Comparison of ENCODE assay signal across 8 mouse cellular contexts in the genomic region with DNA sequence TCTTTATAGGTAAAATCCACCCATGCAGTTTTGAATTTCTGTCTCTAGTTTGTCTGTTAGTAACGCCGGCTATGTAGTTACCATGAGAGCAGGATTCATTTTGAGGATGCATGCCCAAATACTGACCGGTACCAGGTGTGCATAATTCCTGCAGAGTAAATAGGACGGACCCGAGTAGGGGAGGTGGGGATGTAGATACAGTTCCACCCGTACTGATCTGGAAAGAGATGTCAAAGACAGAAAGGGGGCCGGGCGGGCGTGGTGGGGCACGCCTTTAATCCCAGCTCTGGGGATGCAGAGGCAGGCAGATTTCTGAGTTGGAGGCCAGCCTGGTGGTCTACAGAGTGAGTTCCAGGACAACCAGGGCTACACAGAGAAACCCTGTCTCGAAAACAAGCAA. TPM values are rescaled to one million over a fixed set of nuclear protein-coding genes. Genes with fewer than 3 reads are reported as not detected.
DNase-seq lines count a peak whose midpoint lies in the region; ATAC-seq lines count a peak whose summit lies in the region.

No protein-coding gene starts in this region.

- H3K4me1 ChIP-seq in lung, embryonic 15.5 days, result peaks cover 15% of the 10 kb centered on the region; the same call in 1 of the 2 replicates
- peaks cover 17% of the 10 kb centered on the region for H3K4me1 ChIP-seq in embryonic facial prominence, embryonic 13.5 days
- peaks cover 21% of the 10 kb centered on the region; the same call in 1 of the 2 replicates for H3K4me1 ChIP-seq in limb, embryonic 10.5 days
- peaks cover 18% of the 10 kb centered on the region for H3K4me1 ChIP-seq in neural tube, embryonic 15.5 days

- H3K9ac ChIP-seq in lung, embryonic 15.5 days, result peak overlapping the region; percentile 51
- peak overlapping the region; percentile 77 for H3K9ac ChIP-seq in embryonic facial prominence, embryonic 13.5 days
- H3K9ac ChIP-seq in neural tube, embryonic 15.5 days (replicated peaks), result peak overlapping the region; percentile 66

- H3K4me2 ChIP-seq in lung, embryonic 15.5 days, result peak overlapping the region; percentile 57
- H3K4me2 ChIP-seq in embryonic facial prominence, embryonic 13.5 days, result peak overlapping the region; percentile 72
- H3K4me2 ChIP-seq in neural tube, embryonic 15.5 days, result peak overlapping the region; percentile 71

- peak overlapping the region; percentile 85 for H3K27ac ChIP-seq in lung, embryonic 15.5 days
- peak overlapping the region; percentile 87 for H3K27ac ChIP-seq in embryonic facial prominence, embryonic 13.5 days
- peak overlapping the region; percentile 93 for H3K27ac ChIP-seq in limb, embryonic 10.5 days
- H3K27ac ChIP-seq in neural tube, embryonic 15.5 days (replicated peaks), result peak overlapping the region; percentile 84

- H3K4me3 ChIP-seq in lung, embryonic 15.5 days, result peak overlapping the region; percentile 58
- peak overlapping the region; percentile 59 for H3K4me3 ChIP-seq in embryonic facial prominence, embryonic 13.5 days
- peak overlapping the region; percentile 68 for H3K4me3 ChIP-seq in limb, embryonic 10.5 days
- H3K4me3 ChIP-seq in neural tube, embryonic 15.5 days (replicated peaks), result peak overlapping the region; percentile 68

- DNase-seq in lung, postnatal 4 days, result no peak
- DNase-seq in limb, embryonic 10.5 days (ENCODE audit: low spot score), result peak; percentile 56
- no peak for DNase-seq in left cerebral cortex, adult 11 months (ENCODE audit: low spot score)
- no peak for DNase-seq in T-cell, adult 2 months (ENCODE audit: low spot score)

- H3K9me3 ChIP-seq in lung, embryonic 15.5 days, result no peaks in the 10 kb centered on the region
- H3K9me3 ChIP-seq in embryonic facial prominence, embryonic 13.5 days, result no peaks in the 10 kb centered on the region
- H3K9me3 ChIP-seq in limb, embryonic 10.5 days (replicated peaks), result no peaks in the 10 kb centered on the region
- no peaks in the 10 kb centered on the region for H3K9me3 ChIP-seq in neural tube, embryonic 15.5 days (replicated peaks)

- H3K27me3 ChIP-seq in lung, embryonic 15.5 days, result no peaks in the 10 kb centered on the region
- H3K27me3 ChIP-seq in embryonic facial prominence, embryonic 13.5 days, result no peaks in the 10 kb centered on the region
- no peaks in the 10 kb centered on the region for H3K27me3 ChIP-seq in limb, embryonic 10.5 days (ENCODE audit: low read depth, poor library complexity, severe bottlenecking)
- H3K27me3 ChIP-seq in neural tube, embryonic 15.5 days (replicated peaks), result no peaks in the 10 kb centered on the region

- peaks cover 27% of the 10 kb centered on the region for H3K36me3 ChIP-seq in lung, embryonic 15.5 days
- peaks cover 27% of the 10 kb centered on the region for H3K36me3 ChIP-seq in embryonic facial prominence, embryonic 13.5 days
- H3K36me3 ChIP-seq in limb, embryonic 10.5 days, result peaks cover 31% of the 10 kb centered on the region
- H3K36me3 ChIP-seq in neural tube, embryonic 15.5 days, result peaks cover 15% of the 10 kb centered on the region

- ATAC-seq in lung, embryonic 15.5 days (ENCODE audit: borderline replicate concordance, extremely low read depth, low FRiP score, low TSS enrichment), result no peak
- no peak for ATAC-seq in embryonic facial prominence, embryonic 13.5 days (ENCODE audit: insufficient number of reproducible peaks, insufficient read depth, low FRiP score, low TSS enrichment, low read depth)
- no peak for ATAC-seq in neural tube, embryonic 15.5 days (ENCODE audit: low FRiP score)
- no peak for ATAC-seq in activated CD4-positive, CD25-positive, alpha-beta regulatory T cell, adult 4 months

- 13% methylated on average over 11 of the region's 11 CpGs for WGBS in lung, embryonic 15.5 days
- WGBS in embryonic facial prominence, embryonic 13.5 days, result 18% methylated on average over 11 of the region's 11 CpGs
- 22% methylated on average over 11 of the region's 11 CpGs for WGBS in limb, embryonic 10.5 days
- WGBS in neural tube, embryonic 15.5 days, result 15% methylated on average over 11 of the region's 11 CpGs

RNA-seq across cellular contexts. Expression of gene Mdc1, which starts 0.7 kb away (rescaled TPM):
- 24.1 and 24.7 TPM in 2 replicates for polyA plus RNA-seq in lung, embryonic 15.5 days (2015; fragmentation: Nextera tagmentation; extraction: Ambion mirVana)
- 15.7 and 21.0 TPM in 2 replicates for polyA plus RNA-seq in embryonic facial prominence, embryonic 13.5 days (2015; fragmentation: Nextera tagmentation; extraction: Ambion mirVana)
- 23.2 and 27.3 TPM in 2 replicates for polyA plus RNA-seq in limb, embryonic 10.5 days (2016; fragmentation: Nextera tagmentation; extraction: Ambion mirVana)
- 7.9 and 9.7 TPM in 2 replicates for polyA plus RNA-seq in neural tube, embryonic 15.5 days (2015; fragmentation: Nextera tagmentation; extraction: Ambion mirVana)
- polyA plus RNA-seq in activated CD4-positive, CD25-positive, alpha-beta regulatory T cell, adult 4 months (2017; shearing (Covaris generic)), result 1 to 10 TPM; 4.1 to 6.4 TPM

RNA-seq across cellular contexts. Expression of gene Tubb5, which starts 3.9 kb away (rescaled TPM):
- 1,042 and 1,079 TPM in 2 replicates for polyA plus RNA-seq in lung, embryonic 15.5 days (2015; fragmentation: Nextera tagmentation; extraction: Ambion mirVana)
- polyA plus RNA-seq in embryonic facial prominence, embryonic 13.5 days (2015; fragmentation: Nextera tagmentation; extraction: Ambion mirVana), result 1,166 and 1,221 TPM in 2 replicates
- polyA plus RNA-seq in limb, embryonic 10.5 days (2016; fragmentation: Nextera tagmentation; extraction: Ambion mirVana), result 1,509 and 1,575 TPM in 2 replicates
- polyA plus RNA-seq in neural tube, embryonic 15.5 days (2015; fragmentation: Nextera tagmentation; extraction: Ambion mirVana), result 1,339 and 1,471 TPM in 2 replicates
- 100 to 1,000 TPM; 410 to 652 TPM for polyA plus RNA-seq in activated CD4-positive, CD25-positive, alpha-beta regulatory T cell, adult 4 months (2017; shearing (Covaris generic))

RNA-seq across cellular contexts. Expression of gene Flot1, which starts 19.0 kb away (rescaled TPM):
- polyA plus RNA-seq in lung, embryonic 15.5 days (2015; fragmentation: Nextera tagmentation; extraction: Ambion mirVana), result 50.1 and 54.4 TPM in 2 replicates
- 61.0 and 67.2 TPM in 2 replicates for polyA plus RNA-seq in embryonic facial prominence, embryonic 13.5 days (2015; fragmentation: Nextera tagmentation; extraction: Ambion mirVana)
- polyA plus RNA-seq in limb, embryonic 10.5 days (2016; fragmentation: Nextera tagmentation; extraction: Ambion mirVana), result 43.0 and 49.7 TPM in 2 replicates
- polyA plus RNA-seq in neural tube, embryonic 15.5 days (2015; fragmentation: Nextera tagmentation; extraction: Ambion mirVana), result 131 and 141 TPM in 2 replicates
- 10 to 100 TPM; 19.9 to 22.9 TPM for polyA plus RNA-seq in activated CD4-positive, CD25-positive, alpha-beta regulatory T cell, adult 4 months (2017; shearing (Covaris generic))

RNA-seq across cellular contexts. Expression of gene Nrm, which starts 19.1 kb away (rescaled TPM):
- 71.0 and 73.3 TPM in 2 replicates for polyA plus RNA-seq in lung, embryonic 15.5 days (2015; fragmentation: Nextera tagmentation; extraction: Ambion mirVana)
- polyA plus RNA-seq in embryonic facial prominence, embryonic 13.5 days (2015; fragmentation: Nextera tagmentation; extraction: Ambion mirVana), result 49.0 and 53.5 TPM in 2 replicates
- 61.7 and 67.1 TPM in 2 replicates for polyA plus RNA-seq in limb, embryonic 10.5 days (2016; fragmentation: Nextera tagmentation; extraction: Ambion mirVana)
- 17.6 and 26.7 TPM in 2 replicates for polyA plus RNA-seq in neural tube, embryonic 15.5 days (2015; fragmentation: Nextera tagmentation; extraction: Ambion mirVana)
- 10 to 100 TPM; 38.4 to 44.7 TPM for polyA plus RNA-seq in activated CD4-positive, CD25-positive, alpha-beta regulatory T cell, adult 4 months (2017; shearing (Covaris generic))

RNA-seq across cellular contexts. Expression of gene Ier3, which starts 20.5 kb away (rescaled TPM):
- polyA plus RNA-seq in lung, embryonic 15.5 days (2015; fragmentation: Nextera tagmentation; extraction: Ambion mirVana), result 17.9 and 21.0 TPM in 2 replicates
- 20.1 and 27.7 TPM in 2 replicates for polyA plus RNA-seq in embryonic facial prominence, embryonic 13.5 days (2015; fragmentation: Nextera tagmentation; extraction: Ambion mirVana)
- polyA plus RNA-seq in limb, embryonic 10.5 days (2016; fragmentation: Nextera tagmentation; extraction: Ambion mirVana), result 4.5 and 5.5 TPM in 2 replicates
- polyA plus RNA-seq in neural tube, embryonic 15.5 days (2015; fragmentation: Nextera tagmentation; extraction: Ambion mirVana), result 14.9 and 15.5 TPM in 2 replicates
- under 1 TPM; 0.60 TPM for polyA plus RNA-seq in activated CD4-positive, CD25-positive, alpha-beta regulatory T cell, adult 4 months (2017; shearing (Covaris generic))
